Mouse (Mus musculus): ENCODE data around the gene 4933425L06Rik. TPM values are rescaled to one million over a fixed set of nuclear protein-coding genes. Genes with fewer than 3 reads are reported as not detected.

Gene 4933425L06Rik
- polyA plus RNA-seq, 2 experiments, result not detected

DNA sequence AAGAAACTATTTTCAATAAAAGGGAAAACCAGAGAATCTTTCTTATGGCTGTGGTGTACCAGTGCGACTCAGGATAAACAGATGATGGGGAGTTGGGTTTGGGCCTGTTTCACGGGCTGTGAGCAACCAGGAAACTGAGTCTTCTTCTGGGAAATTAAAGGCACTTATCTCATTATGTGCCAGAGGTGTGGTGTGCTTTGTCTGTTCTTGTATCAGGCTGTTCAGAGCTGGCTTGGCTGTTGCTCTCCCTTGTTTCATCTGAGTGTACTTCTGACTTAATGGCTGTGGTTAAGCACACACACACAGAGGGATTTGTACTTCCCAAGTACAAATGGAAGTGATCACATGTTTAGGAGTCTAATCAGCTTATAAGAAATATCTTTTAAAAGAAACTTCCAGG is 22.5 kb downstream of the 4933425L06Rik start:
- Histone ChIP-seq H3K27me3 (ENCODE audit: control insufficient read depth, insufficient read depth, low read length) (no peaks in the 10 kb centered on the region), H3K4me1 (ENCODE audit: control insufficient read depth, insufficient read depth, low read length) (no peaks in the 10 kb centered on the region), H3K4me2 (replicated peaks; ENCODE audit: low read depth, low read length, severe bottlenecking) (no peak overlapping the region), H3K36me3 (ENCODE audit: control insufficient read depth, insufficient read depth, low read length) (no peaks in the 10 kb centered on the region), H3K27ac (replicated peaks; ENCODE audit: low read depth, low read length) (no peak overlapping the region), H3K9me3 (ENCODE audit: control insufficient read depth, low read length) (no peaks in the 10 kb centered on the region), H3K9ac (ENCODE audit: low read depth, low read length, severe bottlenecking) (no peak overlapping the region), H3K4me3 (replicated peaks; ENCODE audit: low read length) (no peak overlapping the region)
- TF ChIP-seq POLR2A (IDR thresholded peaks at IDR 0.05; ENCODE audit: borderline replicate concordance, extremely low read depth, insufficient read depth, insufficient read length), result no peak
- WGBS, result 62% methylated on average over 2 of the region's 2 CpGs
- ATAC-seq (ENCODE audit: low FRiP score, low read depth) (no peak), DNase-seq (ENCODE audit: low spot score) (no peak)

DNA sequence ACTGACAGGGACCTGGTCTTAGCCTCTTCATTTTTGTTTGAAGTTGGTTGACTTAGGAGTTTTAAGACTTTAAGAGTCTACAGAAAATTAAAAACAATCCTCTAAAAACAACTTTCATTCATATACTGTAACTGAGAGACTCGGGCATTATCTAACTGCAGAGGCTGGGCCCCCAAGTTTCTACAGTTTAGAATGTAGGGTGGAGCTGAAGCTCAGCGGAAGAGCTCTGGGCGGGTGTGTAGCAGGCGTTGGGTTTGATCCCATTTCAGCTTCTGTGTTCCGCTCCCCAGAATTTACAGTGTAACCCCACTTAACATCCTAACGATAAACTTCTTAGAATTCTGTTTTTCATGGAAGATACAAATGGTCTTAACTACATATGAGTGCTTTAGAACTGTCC is 29.7 kb downstream of the 4933425L06Rik start:
- Histone ChIP-seq H3K9me3 (ENCODE audit: control insufficient read depth, low read length) (no peaks in the 10 kb centered on the region), H3K27me3 (ENCODE audit: control insufficient read depth, insufficient read depth, low read length) (no peaks in the 10 kb centered on the region), H3K27ac (replicated peaks; ENCODE audit: low read depth, low read length) (no peak overlapping the region), H3K9ac (ENCODE audit: low read depth, low read length, severe bottlenecking) (no peak overlapping the region), H3K4me3 (replicated peaks; ENCODE audit: low read length) (no peak overlapping the region), H3K4me1 (ENCODE audit: control insufficient read depth, insufficient read depth, low read length) (no peaks in the 10 kb centered on the region), H3K36me3 (ENCODE audit: control insufficient read depth, insufficient read depth, low read length) (no peaks in the 10 kb centered on the region), H3K4me2 (replicated peaks; ENCODE audit: low read depth, low read length, severe bottlenecking) (no peak overlapping the region)
- no peak for DNase-seq (ENCODE audit: low spot score)
- TF ChIP-seq POLR2A (IDR thresholded peaks at IDR 0.05; ENCODE audit: borderline replicate concordance, extremely low read depth, insufficient read depth, insufficient read length), result no peak
- 88% methylated on average over 6 of the region's 6 CpGs for WGBS
- ATAC-seq (ENCODE audit: low FRiP score, low read depth), result no peak

DNA sequence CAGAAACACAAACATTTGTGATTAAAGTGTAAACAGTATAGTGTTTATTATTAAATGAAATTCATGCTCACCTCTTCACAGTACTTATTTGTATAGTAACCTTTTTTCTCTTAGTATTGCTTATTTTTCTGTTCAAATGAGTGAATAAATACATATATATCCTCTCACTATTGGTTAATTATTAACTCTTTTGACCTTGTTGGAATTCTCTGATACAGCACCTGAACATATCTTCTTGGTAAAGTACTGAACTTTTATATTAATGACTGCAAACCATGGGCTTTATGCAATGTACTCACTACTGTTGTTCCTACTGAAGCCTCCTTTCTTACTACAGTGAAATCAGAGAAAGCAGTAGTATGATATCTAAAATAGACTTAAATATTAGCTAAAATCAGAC is 39.7 kb downstream of the 4933425L06Rik start:
- Histone ChIP-seq H3K27me3 (ENCODE audit: control insufficient read depth, insufficient read depth, low read length) (no peaks in the 10 kb centered on the region), H3K36me3 (ENCODE audit: control insufficient read depth, insufficient read depth, low read length) (no peaks in the 10 kb centered on the region), H3K27ac (replicated peaks; ENCODE audit: low read depth, low read length) (no peak overlapping the region), H3K9ac (ENCODE audit: low read depth, low read length, severe bottlenecking) (no peak overlapping the region), H3K4me2 (replicated peaks; ENCODE audit: low read depth, low read length, severe bottlenecking) (no peak overlapping the region), H3K9me3 (ENCODE audit: control insufficient read depth, low read length) (no peaks in the 10 kb centered on the region), H3K4me3 (replicated peaks; ENCODE audit: low read length) (no peak overlapping the region), H3K4me1 (ENCODE audit: control insufficient read depth, insufficient read depth, low read length) (no peaks in the 10 kb centered on the region)
- ATAC-seq (ENCODE audit: low FRiP score, low read depth) (no peak), DNase-seq (ENCODE audit: low spot score) (no peak)
- TF ChIP-seq POLR2A (IDR thresholded peaks at IDR 0.05; ENCODE audit: borderline replicate concordance, extremely low read depth, insufficient read depth, insufficient read length), result no peak

DNA sequence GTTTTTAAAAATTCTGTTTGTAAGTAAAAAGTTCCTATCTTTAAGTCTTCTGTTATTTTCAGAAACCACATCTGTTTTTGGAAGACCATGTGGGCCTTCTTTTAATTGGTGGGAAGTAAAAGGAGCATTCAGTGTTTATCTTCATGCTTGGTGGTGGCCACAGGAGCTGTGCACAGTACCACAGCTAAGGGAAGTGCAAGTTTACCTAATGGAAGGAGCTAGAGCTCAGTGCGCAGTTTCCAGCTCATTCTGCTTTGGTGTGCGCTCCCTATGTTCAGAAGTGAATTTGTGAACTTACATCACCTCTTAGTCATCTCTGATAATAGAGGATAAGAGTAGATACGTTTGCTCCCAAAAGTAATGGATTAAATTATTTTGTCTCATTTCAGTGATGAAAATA is 40.2 kb downstream of the 4933425L06Rik start:
- TF ChIP-seq POLR2A (IDR thresholded peaks at IDR 0.05; ENCODE audit: borderline replicate concordance, extremely low read depth, insufficient read depth, insufficient read length), result no peak
- H3K27me3 ChIP-seq (ENCODE audit: control insufficient read depth, insufficient read depth, low read length), result no peaks in the 10 kb centered on the region
- no peak overlapping the region for H3K4me3 ChIP-seq (replicated peaks; ENCODE audit: low read length)
- H3K4me1 ChIP-seq (ENCODE audit: control insufficient read depth, insufficient read depth, low read length), result no peaks in the 10 kb centered on the region
- H3K4me2 ChIP-seq (replicated peaks; ENCODE audit: low read depth, low read length, severe bottlenecking), result no peak overlapping the region
- no peak for ATAC-seq (ENCODE audit: low FRiP score, low read depth)
- DNase-seq (ENCODE audit: low spot score), result no peak
- H3K9me3 ChIP-seq (ENCODE audit: control insufficient read depth, low read length), result no peaks in the 10 kb centered on the region
- H3K36me3 ChIP-seq (ENCODE audit: control insufficient read depth, insufficient read depth, low read length), result no peaks in the 10 kb centered on the region
- H3K9ac ChIP-seq (ENCODE audit: low read depth, low read length, severe bottlenecking), result no peak overlapping the region
- WGBS, result 87% methylated on average over 3 of the region's 3 CpGs
- H3K27ac ChIP-seq (replicated peaks; ENCODE audit: low read depth, low read length), result no peak overlapping the region

DNA sequence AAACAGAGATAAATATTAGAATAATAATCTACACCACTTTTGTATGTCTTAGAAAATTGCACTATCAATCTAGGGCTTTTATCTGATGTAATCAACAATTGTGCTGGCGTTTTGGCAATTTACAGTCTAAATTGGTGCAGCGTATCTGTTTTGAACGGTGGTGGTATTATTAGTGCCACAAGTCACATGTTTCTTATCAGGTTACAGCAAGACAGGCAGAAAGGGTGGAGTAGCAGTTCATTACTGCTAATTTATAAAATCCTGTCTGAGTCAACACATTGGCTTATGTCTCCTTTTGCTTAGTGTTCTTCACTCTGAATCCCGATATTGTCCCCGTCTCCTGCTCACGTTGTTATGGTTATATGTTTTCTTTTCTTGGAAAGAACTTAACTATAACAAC is 48.2 kb downstream of the 4933425L06Rik start:
- Histone ChIP-seq H3K4me1 (ENCODE audit: control insufficient read depth, insufficient read depth, low read length) (no peaks in the 10 kb centered on the region), H3K4me2 (replicated peaks; ENCODE audit: low read depth, low read length, severe bottlenecking) (no peak overlapping the region), H3K36me3 (ENCODE audit: control insufficient read depth, insufficient read depth, low read length) (no peaks in the 10 kb centered on the region), H3K27ac (replicated peaks; ENCODE audit: low read depth, low read length) (no peak overlapping the region), H3K9ac (ENCODE audit: low read depth, low read length, severe bottlenecking) (no peak overlapping the region), H3K9me3 (ENCODE audit: control insufficient read depth, low read length) (no peaks in the 10 kb centered on the region), H3K27me3 (ENCODE audit: control insufficient read depth, insufficient read depth, low read length) (no peaks in the 10 kb centered on the region), H3K4me3 (replicated peaks; ENCODE audit: low read length) (no peak overlapping the region)
- TF ChIP-seq POLR2A (IDR thresholded peaks at IDR 0.05; ENCODE audit: borderline replicate concordance, extremely low read depth, insufficient read depth, insufficient read length), result no peak
- DNase-seq (ENCODE audit: low spot score) (no peak), ATAC-seq (ENCODE audit: low FRiP score, low read depth) (no peak)
- WGBS, result 64% methylated on average over 6 of the region's 6 CpGs

DNA sequence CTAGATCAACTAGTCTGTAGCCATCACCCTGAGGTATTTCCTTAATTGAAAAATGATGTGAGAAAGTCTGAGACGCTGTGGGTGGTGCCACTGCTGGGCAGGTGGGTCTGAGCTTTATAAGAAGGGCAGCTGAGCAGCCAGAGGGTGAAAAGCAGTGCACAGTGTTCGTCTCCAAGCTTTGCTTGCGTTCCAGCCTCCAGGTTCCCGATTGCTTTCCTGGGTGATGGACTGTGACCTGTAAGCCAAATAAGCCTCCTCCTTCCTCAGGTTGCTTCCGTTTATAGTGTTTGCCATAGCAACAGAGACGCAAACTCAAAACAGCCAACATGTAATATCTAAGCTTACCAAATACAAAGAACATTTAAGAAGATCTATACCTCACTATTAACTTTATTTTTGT is 50.4 kb downstream of the 4933425L06Rik start:
- ATAC-seq (ENCODE audit: low FRiP score, low read depth) (no peak), DNase-seq (ENCODE audit: low spot score) (no peak)
- H3K4me1 ChIP-seq (ENCODE audit: control insufficient read depth, insufficient read depth, low read length), result no peaks in the 10 kb centered on the region
- H3K27ac ChIP-seq (replicated peaks; ENCODE audit: low read depth, low read length), result no peak overlapping the region
- H3K9me3 ChIP-seq (ENCODE audit: control insufficient read depth, low read length), result no peaks in the 10 kb centered on the region
- H3K4me3 ChIP-seq (replicated peaks; ENCODE audit: low read length), result no peak overlapping the region
- H3K36me3 ChIP-seq (ENCODE audit: control insufficient read depth, insufficient read depth, low read length), result no peaks in the 10 kb centered on the region
- no peak for TF ChIP-seq POLR2A (IDR thresholded peaks at IDR 0.05; ENCODE audit: borderline replicate concordance, extremely low read depth, insufficient read depth, insufficient read length)
- no peak overlapping the region for H3K9ac ChIP-seq (ENCODE audit: low read depth, low read length, severe bottlenecking)
- no peaks in the 10 kb centered on the region for H3K27me3 ChIP-seq (ENCODE audit: control insufficient read depth, insufficient read depth, low read length)
- 64% methylated on average over 6 of the region's 6 CpGs for WGBS
- no peak overlapping the region for H3K4me2 ChIP-seq (replicated peaks; ENCODE audit: low read depth, low read length, severe bottlenecking)
